Mouse (Mus musculus): ENCODE measurements at regions not wholly inside any gene's neighbourhood (a gene's known extent, or its start where the extent isn't known, plus 50 kb on each side); places are given as distances from the start of the nearest gene placed in this dataset.

DNA sequence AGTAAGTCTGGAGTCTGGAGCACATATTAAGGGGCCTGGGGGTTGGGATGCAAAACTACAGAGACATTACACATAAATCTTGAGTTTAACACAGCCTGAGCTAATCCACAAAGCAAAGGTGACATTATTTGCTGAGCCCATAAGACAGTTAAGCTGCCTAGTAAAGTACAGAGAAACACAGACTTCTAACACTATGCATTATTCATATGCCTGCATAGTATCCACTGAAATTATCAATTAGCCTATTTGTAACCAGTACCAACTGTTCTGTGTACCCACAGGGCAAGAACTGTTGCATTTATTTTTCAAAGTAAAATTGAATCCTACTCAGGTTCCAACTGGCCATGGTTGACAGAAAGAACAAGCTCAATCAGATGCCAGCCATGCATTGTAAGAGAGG is 287.4 kb downstream of the Ipo11 start:
- TF ChIP-seq POLR2A (IDR thresholded peaks at IDR 0.05; ENCODE audit: low read depth, low read length) (no peak), CTCF (conservative IDR thresholded peaks at IDR 0.05; ENCODE audit: insufficient read depth, insufficient read length, low read depth, low read length) (no peak)
